Mouse (Mus musculus): ENCODE measurements around the gene Mblac1. TPM values are rescaled to one million over a fixed set of nuclear protein-coding genes. Genes with fewer than 3 reads are reported as not detected.
"Not testable (repeated sequence)": the region's sequence is repeated elsewhere in the genome, so short reads cannot be mapped to it uniquely, and the experiment has no call there.

The Mblac1 gene
- total and polyA plus RNA-seq, 2 experiments from 2014 or later, result 5.6 to 6.8 TPM

GRCm38 (mm10) chr5:138195463-138195862 is 1.3 kb downstream of the Mblac1 start:
- no peak overlapping the region for H3K9ac ChIP-seq (replicated peaks; ENCODE audit: low read depth, low read length)
- H3K27ac ChIP-seq (ENCODE audit: low read depth), result no peak overlapping the region
- TF ChIP-seq EP300 (IDR thresholded peaks at IDR 0.05; ENCODE audit: low read depth) (no peak), CTCF (IDR thresholded peaks at IDR 0.05; ENCODE audit: low read depth) (no peak)
- no peaks in the 10 kb centered on the region for H3K27me3 ChIP-seq (ENCODE audit: control insufficient read depth, insufficient read depth, low read length)
- H3K4me2 ChIP-seq (ENCODE audit: low read depth, low read length), result peak overlapping the region; percentile 85; the same call in 1 of the 2 replicates
- DNase-seq (ENCODE audit: low spot score) (no peak), ATAC-seq (ENCODE audit: insufficient read depth, low read depth) (no peak)
- WGBS, result 74% methylated on average over 7 of the region's 7 CpGs
- H3K9me3 ChIP-seq (replicated peaks; ENCODE audit: control insufficient read depth, low read length), result no peaks in the 10 kb centered on the region
- H3K4me3 ChIP-seq (ENCODE audit: low read depth, low read length), result peak overlapping the region; percentile 73; the same call in 1 of the 2 replicates
- H3K36me3 ChIP-seq (replicated peaks; ENCODE audit: control insufficient read depth, insufficient read depth, low read length), result 0 out of 2 replicates have a peak, but pooled peaks cover 2% of the 10 kb centered on the region
- H3K4me1 ChIP-seq (ENCODE audit: control insufficient read depth, insufficient read depth), result peaks cover 6% of the 10 kb centered on the region; the same call in 1 of the 2 replicates

GRCm38 (mm10) chr5:138199576-138199975 is 5.5 kb downstream of the Mblac1 start:
- WGBS, result 11% methylated on average over 1 of the region's 1 CpGs
- TF ChIP-seq CTCF (IDR thresholded peaks at IDR 0.05; ENCODE audit: low read depth) (peak; percentile 34), EP300 (IDR thresholded peaks at IDR 0.05; ENCODE audit: low read depth) (no peak)
- DNase-seq (ENCODE audit: low spot score), result no peak
- Histone ChIP-seq H3K9ac (replicated peaks; ENCODE audit: low read depth, low read length) (no peak overlapping the region), H3K4me3 (ENCODE audit: low read depth, low read length) (no peak overlapping the region), H3K27me3 (ENCODE audit: control insufficient read depth, insufficient read depth, low read length) (no peaks in the 10 kb centered on the region), H3K27ac (ENCODE audit: low read depth) (no peak overlapping the region), H3K4me1 (ENCODE audit: control insufficient read depth, insufficient read depth) (peaks cover 6% of the 10 kb centered on the region; the same call in 1 of the 2 replicates), H3K9me3 (replicated peaks; ENCODE audit: control insufficient read depth, low read length) (peaks cover 4% of the 10 kb centered on the region; the same call in 1 of the 2 replicates), H3K36me3 (replicated peaks; ENCODE audit: control insufficient read depth, insufficient read depth, low read length) (no peaks in the 10 kb centered on the region), H3K4me2 (ENCODE audit: low read depth, low read length) (no peak overlapping the region)
- no peak for ATAC-seq (ENCODE audit: insufficient read depth, low read depth)

- ATAC-seq (ENCODE audit: insufficient read depth, low read depth), result no peak
- Histone ChIP-seq H3K27ac (ENCODE audit: low read depth) (no peak overlapping the region), H3K4me3 (ENCODE audit: low read depth, low read length) (no peak overlapping the region), H3K4me2 (ENCODE audit: low read depth, low read length) (no peak overlapping the region), H3K36me3 (replicated peaks; ENCODE audit: control insufficient read depth, insufficient read depth, low read length) (no peaks in the 10 kb centered on the region), H3K27me3 (ENCODE audit: control insufficient read depth, insufficient read depth, low read length) (no peaks in the 10 kb centered on the region), H3K9me3 (replicated peaks; ENCODE audit: control insufficient read depth, low read length) (peaks cover 5% of the 10 kb centered on the region; the same call in 1 of the 2 replicates), H3K4me1 (ENCODE audit: control insufficient read depth, insufficient read depth) (no peaks in the 10 kb centered on the region), H3K9ac (replicated peaks; ENCODE audit: low read depth, low read length) (no peak overlapping the region)
- no peak for TF ChIP-seq CTCF (IDR thresholded peaks at IDR 0.05; ENCODE audit: low read depth)
- TF ChIP-seq EP300 (IDR thresholded peaks at IDR 0.05; ENCODE audit: low read depth), result no peak
- DNase-seq (ENCODE audit: low spot score), result no peak
- WGBS, result 85% methylated on average over 3 of the region's 3 CpGs
These were observed 8.0 kb downstream of the Mblac1 start for GRCm38 (mm10) chr5:138202086-138202485.

- Histone ChIP-seq H3K4me1 (ENCODE audit: control insufficient read depth, insufficient read depth) (no peaks in the 10 kb centered on the region), H3K27ac (ENCODE audit: low read depth) (no peak overlapping the region), H3K27me3 (ENCODE audit: control insufficient read depth, insufficient read depth, low read length) (no peaks in the 10 kb centered on the region), H3K9me3 (replicated peaks; ENCODE audit: control insufficient read depth, low read length) (peaks cover 5% of the 10 kb centered on the region; the same call in 1 of the 2 replicates), H3K36me3 (replicated peaks; ENCODE audit: control insufficient read depth, insufficient read depth, low read length) (no peaks in the 10 kb centered on the region), H3K9ac (replicated peaks; ENCODE audit: low read depth, low read length) (no peak overlapping the region), H3K4me2 (ENCODE audit: low read depth, low read length) (no peak overlapping the region), H3K4me3 (ENCODE audit: low read depth, low read length) (no peak overlapping the region)
- WGBS, result 88% methylated on average over 1 of the region's 1 CpGs
- no peak for DNase-seq (ENCODE audit: low spot score)
- ATAC-seq (ENCODE audit: insufficient read depth, low read depth), result no peak
- TF ChIP-seq EP300 (IDR thresholded peaks at IDR 0.05; ENCODE audit: low read depth) (no peak), CTCF (IDR thresholded peaks at IDR 0.05; ENCODE audit: low read depth) (no peak)
These were observed 13.1 kb downstream of the Mblac1 start for GRCm38 (mm10) chr5:138207253-138207652.

GRCm38 (mm10) chr5:138207873-138208272 is 13.8 kb downstream of the Mblac1 start:
- ATAC-seq (ENCODE audit: insufficient read depth, low read depth) (no peak), DNase-seq (ENCODE audit: low spot score) (no peak)
- no peak for TF ChIP-seq CTCF (IDR thresholded peaks at IDR 0.05; ENCODE audit: low read depth)
- no peak for TF ChIP-seq EP300 (IDR thresholded peaks at IDR 0.05; ENCODE audit: low read depth)
- no peaks in the 10 kb centered on the region for H3K27me3 ChIP-seq (ENCODE audit: control insufficient read depth, insufficient read depth, low read length)
- WGBS, result 73% methylated on average over 4 of the region's 4 CpGs
- H3K4me3 ChIP-seq (ENCODE audit: low read depth, low read length), result no peak overlapping the region
- peaks cover 5% of the 10 kb centered on the region; the same call in 1 of the 2 replicates for H3K9me3 ChIP-seq (replicated peaks; ENCODE audit: control insufficient read depth, low read length)
- no peaks in the 10 kb centered on the region for H3K36me3 ChIP-seq (replicated peaks; ENCODE audit: control insufficient read depth, insufficient read depth, low read length)
- H3K27ac ChIP-seq (ENCODE audit: low read depth), result no peak overlapping the region
- no peaks in the 10 kb centered on the region for H3K4me1 ChIP-seq (ENCODE audit: control insufficient read depth, insufficient read depth)
- H3K9ac ChIP-seq (replicated peaks; ENCODE audit: low read depth, low read length), result no peak overlapping the region
- H3K4me2 ChIP-seq (ENCODE audit: low read depth, low read length), result no peak overlapping the region

- not testable (repeated sequence) for H3K4me2 ChIP-seq (ENCODE audit: low read depth, low read length); H3K36me3 ChIP-seq (replicated peaks; ENCODE audit: control insufficient read depth, insufficient read depth, low read length); H3K4me1 ChIP-seq (ENCODE audit: control insufficient read depth, insufficient read depth); ATAC-seq (ENCODE audit: insufficient read depth, low read depth); H3K9ac ChIP-seq (replicated peaks; ENCODE audit: low read depth, low read length); H3K27ac ChIP-seq (ENCODE audit: low read depth); DNase-seq (ENCODE audit: low spot score); H3K27me3 ChIP-seq (ENCODE audit: control insufficient read depth, insufficient read depth, low read length); H3K4me3 ChIP-seq (ENCODE audit: low read depth, low read length); H3K9me3 ChIP-seq (replicated peaks; ENCODE audit: control insufficient read depth, low read length)
- WGBS, result 93% methylated on average over 13 of the region's 13 CpGs
These were observed 22.5 kb downstream of the Mblac1 start for GRCm38 (mm10) chr5:138216632-138217031.

Data from heart, postnatal 0 days (tissue).